Mouse (Mus musculus) liver, embryonic 14.5 days (tissue): ENCODE results near the gene Coq8b. TPM values are rescaled to one million over a fixed set of nuclear protein-coding genes. Genes with fewer than 3 reads are reported as not detected.
"Not testable (repeated sequence)": the region's sequence is repeated elsewhere in the genome, so short reads cannot be mapped to it uniquely, and the experiment has no call there.

ENCODE experiments used
- ATAC-seq: fragments of 200-750 bp; cut with Nextera tagmentation; 2 replicates; pipeline ENCODE4 v1.8.0; 2017; ENCODE audit warnings: moderate number of reproducible peaks, mild to moderate bottlenecking, moderate library complexity; ENCODE audit not compliant: insufficient read depth
- DNase-seq, 3 experiments: peaks; one replicate each; pipeline ENCODE4 v3.0.0-alpha.2; 2012 to 2013; ENCODE audit warnings: low read depth in 3 of 3, low spot score in 3 of 3
- H3K27ac ChIP-seq: fragments of 300-500 bp; sonication (generic); 2 replicates; pipeline ENCODE4 v1.5.1; 2014; ENCODE audit warnings: moderate library complexity, mild to moderate bottlenecking, control low read depth, inconsistent platforms
- H3K27me3 ChIP-seq: fragments of 300-500 bp; sonication (generic); 2 replicates; pipeline ENCODE4 v1.6.1; 2014; ENCODE audit warnings: mild to moderate bottlenecking, low read length, moderate library complexity; ENCODE audit not compliant: control insufficient read depth, insufficient read depth
- H3K36me3 ChIP-seq: fragments of 300-500 bp; sonication (generic); replicated peaks from 2 replicates; pipeline ENCODE4 v1.6.1; 2014; ENCODE audit warnings: low read depth; ENCODE audit not compliant: control insufficient read depth, insufficient read depth
- H3K4me1 ChIP-seq, 2 experiments: fragments of 200-500 bp in 1 of 2; fragments of 300-500 bp in 1 of 2; sonication (generic) in 1 of 2; replicated peaks; 2 replicates each; pipeline ENCODE4 v1.6.1; 2012 to 2014; ENCODE audit warnings: antibody characterized with exemption in 1 of 2, inconsistent platforms in 1 of 2, low read length in 1 of 2; ENCODE audit not compliant: control insufficient read depth in 2 of 2, insufficient read depth in 2 of 2
- H3K4me2 ChIP-seq: fragments of 300-500 bp; sonication (generic); 2 replicates; pipeline ENCODE4 v1.6.1; 2014; ENCODE audit warnings: low read depth, mild to moderate bottlenecking, control low read depth, moderate library complexity
- H3K4me3 ChIP-seq, 2 experiments: fragments of 200-500 bp in 1 of 2; fragments of 300-500 bp in 1 of 2; sonication (generic) in 1 of 2; 2 replicates each; pipeline ENCODE4 v1.5.1; 2012 to 2014; ENCODE audit warnings: low read depth in 2 of 2, low read length in 2 of 2, mild to moderate bottlenecking in 2 of 2, control low read depth in 1 of 2, inconsistent platforms in 1 of 2, moderate library complexity in 1 of 2; ENCODE audit not compliant: insufficient read depth in 1 of 2
- H3K9ac ChIP-seq: fragments of 300-500 bp; sonication (generic); replicated peaks from 2 replicates; pipeline ENCODE4 v1.6.1; 2014; ENCODE audit warnings: mild to moderate bottlenecking, control low read depth, moderate library complexity
- H3K9me3 ChIP-seq: fragments of 300-500 bp; sonication (generic); 2 replicates; pipeline ENCODE4 v1.6.1; 2016; ENCODE audit warnings: low read length, mixed read lengths; ENCODE audit not compliant: control insufficient read depth
- CTCF ChIP-seq: IDR thresholded peaks from 2 replicates; pipeline ENCODE4 v1.5.1; 2016; ENCODE audit warnings: antibody characterized with exemption, low read depth, control low read depth
- EP300 ChIP-seq: IDR thresholded peaks from 2 replicates; pipeline ENCODE4 v1.6.1; 2016; ENCODE audit warnings: antibody characterized with exemption, low read depth
- WGBS: fragments of 180-500 bp; shearing (Covaris S2); extraction: QIAGEN DNeasy Blood & Tissue Kit; methylation state at CpG from one replicate; pipeline ENCODE4 v1.1.7; 2014; ENCODE audit not compliant: insufficient replicate concordance; 5-methylcytosine and 5-hydroxymethylcytosine counted together
- polyA plus RNA-seq, 2 experiments: library from polyadenylated mRNA; depleted of rRNA in 1 of 2; stranded (reverse) in 1 of 2; unstranded in 1 of 2; fragments of >200 nt; fragmentation: Nextera tagmentation in 1 of 2; extraction: Ambion mirVana in 1 of 2; gene quantifications; 2 replicates each; pipeline versions ENCODE4 v1.2.1 to v1.2.3; 2012 to 2014

Gene Coq8b
- polyA plus RNA-seq, 2 experiments = 9.3 to 17.7 TPM

DNA sequence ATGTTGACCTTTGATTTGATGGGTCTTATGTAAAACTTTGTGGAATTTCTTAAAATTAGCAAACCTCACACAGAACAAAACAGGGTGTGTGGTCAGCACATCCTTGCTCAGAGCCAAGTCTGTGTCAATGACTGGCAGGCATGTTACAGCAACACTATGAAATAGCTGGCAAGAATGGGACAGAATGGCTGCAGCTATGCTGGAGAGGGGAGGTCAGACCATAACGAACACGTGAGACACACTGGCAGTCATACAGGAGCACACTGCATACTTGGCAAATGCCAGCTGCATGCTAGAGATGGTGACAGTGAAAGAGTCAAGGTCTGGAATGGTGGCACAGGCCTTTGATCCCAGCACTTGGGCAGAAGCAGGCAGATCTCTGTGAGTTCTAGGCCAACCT is 2.9 kb downstream of the Coq8b start:
- no peak for ATAC-seq
- 77% methylated on average over 2 of the region's 2 CpGs for WGBS

GRCm38 (mm10) chr7:27237527-27237926 is 4.7 kb downstream of the Coq8b start:
- Histone ChIP-seq H3K4me2 (no peak overlapping the region), H3K9me3 (no peaks in the 10 kb centered on the region), H3K27me3 (no peaks in the 10 kb centered on the region), H3K36me3 (no peaks in the 10 kb centered on the region), H3K27ac (no peak overlapping the region), H3K9ac (no peak overlapping the region), H3K4me1 (peaks cover 6% of the 10 kb centered on the region in 2 experiments), H3K4me3 (no peak overlapping the region)
- WGBS = 69% methylated on average over 2 of the region's 2 CpGs
- ATAC-seq (no peak), DNase-seq (no peak)
- TF ChIP-seq CTCF (peak; percentile 32; the same call in 1 of the 2 replicates), EP300 (no peak)

More for the DNA sequence above, 2.9 kb downstream of the Coq8b start:
- no peak for DNase-seq
- H3K9ac ChIP-seq = no peak overlapping the region
- peaks cover 6 to 8% of the 10 kb centered on the region in 2 experiments for H3K4me1 ChIP-seq
- H3K36me3 ChIP-seq = no peaks in the 10 kb centered on the region
- H3K4me3 ChIP-seq = no peak overlapping the region
- no peak overlapping the region for H3K4me2 ChIP-seq
- no peaks in the 10 kb centered on the region for H3K27me3 ChIP-seq
- no peak overlapping the region for H3K27ac ChIP-seq
- H3K9me3 ChIP-seq = no peaks in the 10 kb centered on the region
- TF ChIP-seq EP300 (no peak), CTCF (no peak)

GRCm38 (mm10) chr7:27238568-27238967 is 5.7 kb downstream of the Coq8b start:
- no peaks in the 10 kb centered on the region for H3K36me3 ChIP-seq
- 76% methylated on average over 5 of the region's 5 CpGs for WGBS
- DNase-seq (no peak), ATAC-seq (no peak)
- peaks cover 3 to 5% of the 10 kb centered on the region in 2 experiments for H3K4me1 ChIP-seq
- TF ChIP-seq EP300 (no peak), CTCF (no peak)
- H3K4me2 ChIP-seq = no peak overlapping the region
- no peaks in the 10 kb centered on the region for H3K9me3 ChIP-seq
- no peaks in the 10 kb centered on the region for H3K27me3 ChIP-seq
- no peak overlapping the region for H3K9ac ChIP-seq
- H3K4me3 ChIP-seq = no peak overlapping the region
- no peak overlapping the region for H3K27ac ChIP-seq

DNA sequence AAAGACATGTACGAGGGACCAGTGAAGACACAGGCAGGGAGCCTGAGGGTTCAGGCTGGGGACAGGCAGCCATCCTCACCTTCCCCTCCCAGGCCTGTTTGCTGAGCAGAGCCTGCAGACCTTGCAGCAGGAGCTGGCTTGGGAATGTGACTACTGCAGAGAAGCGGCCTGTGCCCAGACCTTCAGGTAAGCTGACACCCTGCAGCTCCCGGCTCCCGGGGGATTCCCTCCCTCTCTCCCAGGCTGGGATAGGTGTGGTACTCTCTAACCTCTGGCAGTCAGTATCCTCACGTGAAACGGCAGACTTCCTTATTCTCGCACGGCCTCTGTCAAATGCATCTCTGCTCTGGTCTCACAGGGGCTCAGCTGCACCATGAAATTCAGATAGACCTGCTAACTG is 10.4 kb downstream of the Coq8b start:
- WGBS = 60% methylated on average over 8 of the region's 8 CpGs
- DNase-seq = no peak
- no peaks in the 10 kb centered on the region for H3K36me3 ChIP-seq

GRCm38 (mm10) chr7:27244088-27244487 is 11.3 kb downstream of the Coq8b start:
- not testable (repeated sequence) for H3K4me3 ChIP-seq, H3K9me3 ChIP-seq, H3K27ac ChIP-seq, H3K36me3 ChIP-seq, H3K4me2 ChIP-seq, H3K27me3 ChIP-seq, H3K9ac ChIP-seq, DNase-seq, ATAC-seq, H3K4me1 ChIP-seq
- peak; percentile 59 for TF ChIP-seq CTCF
- WGBS = 53% methylated on average over 2 of the region's 2 CpGs

More for the DNA sequence above, 10.4 kb downstream of the Coq8b start:
- no peak for TF ChIP-seq EP300
- TF ChIP-seq CTCF = no peak
- Histone ChIP-seq H3K9me3 (no peaks in the 10 kb centered on the region), H3K27ac (no peak overlapping the region), H3K9ac (no peak overlapping the region), H3K27me3 (no peaks in the 10 kb centered on the region), H3K4me1 (no peaks in the 10 kb centered on the region), H3K4me2 (no peak overlapping the region), H3K4me3 (no peak overlapping the region)
- ATAC-seq = no peak
